Mouse (Mus musculus): ENCODE measurements at regions not wholly inside any gene's neighbourhood (a gene's known extent, or its start where the extent isn't known, plus 50 kb on each side); places are given as distances from the start of the nearest gene placed in this dataset.
A peak's percentile ranks its signal among the peaks of the same experiment; 100 is the strongest.

DNA sequence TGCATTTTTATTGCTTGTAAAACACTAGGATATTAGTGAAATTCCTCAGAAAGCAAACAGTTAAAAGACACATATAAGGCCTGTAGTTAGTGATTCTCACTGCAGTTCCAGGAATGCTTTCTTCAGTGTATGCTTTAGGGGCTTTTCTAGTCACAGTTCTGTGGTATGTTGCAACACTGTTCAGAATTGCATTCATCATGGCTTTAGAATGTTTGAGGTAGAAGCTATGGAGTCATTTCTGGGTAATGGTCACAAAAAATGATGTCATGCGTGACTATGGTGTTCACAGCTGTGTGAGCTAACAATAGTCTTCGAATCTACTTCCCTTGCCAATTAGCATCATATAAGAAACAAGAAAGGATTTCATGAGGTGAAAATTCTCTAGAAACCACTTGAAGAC is 69.0 kb upstream of the Nrxn1 start:
- 44% methylated on average over 2 of the region's 2 CpGs for WGBS
- Histone ChIP-seq H3K36me3 (no peaks in the 10 kb centered on the region), H3K4me2 (replicated peaks) (no peak overlapping the region), H3K4me1 (replicated peaks) (peaks cover 10% of the 10 kb centered on the region), H3K4me3 (replicated peaks) (no peak overlapping the region), H3K9me3 (no peaks in the 10 kb centered on the region), H3K9ac (replicated peaks) (no peak overlapping the region), H3K27me3 (no peaks in the 10 kb centered on the region), H3K27ac (peak overlapping the region; percentile 53; the same call in 1 of the 2 replicates)
- no peak for ATAC-seq
